Mouse (Mus musculus) adrenal gland, adult 8-10 months (tissue): ENCODE measurements around the gene Cacna2d1. TPM values are rescaled to one million over a fixed set of nuclear protein-coding genes. Genes with fewer than 3 reads are reported as not detected.

Experiments used
- total RNA-seq, 4 experiments: library from RNA; stranded (reverse); gene quantifications; 2 replicates each; pipeline ENCODE4 v1.2.4; 2022

Gene Cacna2d1
- total RNA-seq, 4 experiments from 2014 or later, result 114 to 218 (median 141) TPM

Other genes starting within 250 kb of the Cacna2d1 start
- not detected for gene Speer4c, start 220.4 kb upstream of the Cacna2d1 start, total RNA-seq